Mouse (Mus musculus) G1E (cell line): ENCODE results near the gene Atp10a. TPM values are rescaled to one million over a fixed set of nuclear protein-coding genes. Genes with fewer than 3 reads are reported as not detected.

ENCODE experiments used
- ATAC-seq: 2 replicates; pipeline ENCODE4 v1.8.0; 2016; ENCODE audit warnings: mild to moderate bottlenecking; ENCODE audit not compliant: insufficient number of reproducible peaks, poor library complexity, low FRiP score, severe bottlenecking; ENCODE audit errors: extremely low read depth
- DNase-seq: peaks from one replicate; pipeline ENCODE4 v3.0.0; 2012; ENCODE audit warnings: low spot score
- H3K27me3 ChIP-seq: 2 replicates; pipeline ENCODE4 v1.6.1; 2012; ENCODE audit warnings: mild to moderate bottlenecking, low read length, inconsistent platforms; ENCODE audit not compliant: insufficient read depth
- H3K36me3 ChIP-seq: replicated peaks from 2 replicates; pipeline ENCODE3; 2012; ENCODE audit warnings: mild to moderate bottlenecking, inconsistent platforms
- H3K4me1 ChIP-seq: 2 replicates; pipeline ENCODE4 v1.6.1; 2012; ENCODE audit warnings: low read depth, low read length, inconsistent platforms, mixed read lengths; ENCODE audit not compliant: insufficient read depth
- H3K4me3 ChIP-seq: 2 replicates; pipeline ENCODE4 v1.5.1; 2012; ENCODE audit warnings: low read depth, mild to moderate bottlenecking, inconsistent platforms, low read length, moderate library complexity, mixed read lengths
- H3K9me3 ChIP-seq: replicated peaks from 2 replicates; pipeline ENCODE4 v1.6.1; 2012; ENCODE audit warnings: inconsistent platforms
- CTCF ChIP-seq: IDR thresholded peaks from 2 replicates; pipeline ENCODE4 v1.5.1; 2012; ENCODE audit warnings: low read depth, low read length, inconsistent platforms, mixed read lengths
- GATA1 ChIP-seq: IDR thresholded peaks from 2 replicates; pipeline ENCODE4 v1.6.1; 2012; ENCODE audit warnings: borderline replicate concordance, low read length, inconsistent platforms, mixed read lengths
- GATA2 ChIP-seq: IDR thresholded peaks from 2 replicates; pipeline ENCODE4 v1.6.1; 2012; ENCODE audit warnings: low read depth, low read length, inconsistent platforms, borderline replicate concordance
- POLR2AphosphoS5 ChIP-seq: IDR thresholded peaks from 2 replicates; pipeline ENCODE4 v1.6.1; 2012; ENCODE audit warnings: low read depth, low read length, inconsistent platforms; ENCODE audit not compliant: insufficient replicate concordance
- TAL1 ChIP-seq: conservative IDR thresholded peaks from 2 replicates; pipeline ENCODE4 v1.6.1; 2012; ENCODE audit warnings: low read depth, low read length, inconsistent platforms, mixed read lengths
- polyA plus RNA-seq: library from polyadenylated mRNA; stranded (reverse); fragments of >175 nt; gene quantifications from 2 replicates; pipeline ENCODE4 v1.2.3, GENCODE M21; 2012
- total RNA-seq, 2 experiments: library from RNA; stranded (forward) in 1 of 2; stranded (reverse) in 1 of 2; fragments of 200-1000 nt in 1 of 2; fragments of >200 nt in 1 of 2; fragmentation: Nextera tagmentation in 1 of 2; gene quantifications; 2 replicates each; pipeline ENCODE4 v1.2.3; 2014 to 2017

The Atp10a gene
- total and polyA plus RNA-seq, 3 experiments = not detected

- Histone ChIP-seq H3K27me3 (no peaks in the 10 kb centered on the region), H3K36me3 (no peaks in the 10 kb centered on the region), H3K9me3 (peaks cover 28% of the 10 kb centered on the region), H3K4me3 (no peak overlapping the region), H3K4me1 (no peaks in the 10 kb centered on the region)
- TF ChIP-seq POLR2AphosphoS5 (no peak), GATA1 (no peak), CTCF (no peak), GATA2 (no peak), TAL1 (no peak)
- ATAC-seq (no peak), DNase-seq (no peak)
These were observed 66.3 kb downstream of the Atp10a start for GRCm38 (mm10) chr7:58722250-58722649.

- TF ChIP-seq TAL1 = no peak
- no peak for TF ChIP-seq POLR2AphosphoS5
- no peak for TF ChIP-seq CTCF
- no peak for TF ChIP-seq GATA2
- TF ChIP-seq GATA1 = no peak
- ATAC-seq (no peak), DNase-seq (no peak)
- no peaks in the 10 kb centered on the region for H3K27me3 ChIP-seq
- H3K4me3 ChIP-seq = no peak overlapping the region
- H3K4me1 ChIP-seq = no peaks in the 10 kb centered on the region
- H3K9me3 ChIP-seq = peaks cover 22% of the 10 kb centered on the region
- H3K36me3 ChIP-seq = no peaks in the 10 kb centered on the region
These were observed 74.2 kb downstream of the Atp10a start for GRCm38 (mm10) chr7:58730201-58730600.

- ATAC-seq (no peak), DNase-seq (no peak)
- Histone ChIP-seq H3K4me3 (no peak overlapping the region), H3K9me3 (peaks cover 19% of the 10 kb centered on the region), H3K27me3 (no peaks in the 10 kb centered on the region), H3K4me1 (no peaks in the 10 kb centered on the region), H3K36me3 (no peaks in the 10 kb centered on the region)
- TF ChIP-seq TAL1 = no peak
- no peak for TF ChIP-seq POLR2AphosphoS5
- no peak for TF ChIP-seq GATA2
- TF ChIP-seq CTCF = no peak
- TF ChIP-seq GATA1 = no peak
These were observed 74.9 kb downstream of the Atp10a start for GRCm38 (mm10) chr7:58730831-58731230.

GRCm38 (mm10) chr7:58732406-58732805, 76.4 kb downstream of the Atp10a start:
- peaks cover 13% of the 10 kb centered on the region for H3K9me3 ChIP-seq
- no peak for TF ChIP-seq POLR2AphosphoS5
- no peak for TF ChIP-seq GATA1
- TF ChIP-seq TAL1 = no peak
- TF ChIP-seq GATA2 = no peak
- TF ChIP-seq CTCF = no peak
- no peaks in the 10 kb centered on the region for H3K27me3 ChIP-seq
- ATAC-seq (no peak), DNase-seq (no peak)
- H3K36me3 ChIP-seq = no peaks in the 10 kb centered on the region
- H3K4me3 ChIP-seq = no peak overlapping the region
- H3K4me1 ChIP-seq = no peaks in the 10 kb centered on the region

- H3K27me3 ChIP-seq = no peaks in the 10 kb centered on the region
- DNase-seq (no peak), ATAC-seq (no peak)
- H3K36me3 ChIP-seq = no peaks in the 10 kb centered on the region
- no peak overlapping the region for H3K4me3 ChIP-seq
- no peak for TF ChIP-seq GATA1
- no peak for TF ChIP-seq GATA2
- no peak for TF ChIP-seq TAL1
- TF ChIP-seq CTCF = no peak
- TF ChIP-seq POLR2AphosphoS5 = no peak
- no peaks in the 10 kb centered on the region for H3K4me1 ChIP-seq
- H3K9me3 ChIP-seq = peaks cover 13% of the 10 kb centered on the region
These were observed 77.5 kb downstream of the Atp10a start for GRCm38 (mm10) chr7:58733490-58733901.

DNA sequence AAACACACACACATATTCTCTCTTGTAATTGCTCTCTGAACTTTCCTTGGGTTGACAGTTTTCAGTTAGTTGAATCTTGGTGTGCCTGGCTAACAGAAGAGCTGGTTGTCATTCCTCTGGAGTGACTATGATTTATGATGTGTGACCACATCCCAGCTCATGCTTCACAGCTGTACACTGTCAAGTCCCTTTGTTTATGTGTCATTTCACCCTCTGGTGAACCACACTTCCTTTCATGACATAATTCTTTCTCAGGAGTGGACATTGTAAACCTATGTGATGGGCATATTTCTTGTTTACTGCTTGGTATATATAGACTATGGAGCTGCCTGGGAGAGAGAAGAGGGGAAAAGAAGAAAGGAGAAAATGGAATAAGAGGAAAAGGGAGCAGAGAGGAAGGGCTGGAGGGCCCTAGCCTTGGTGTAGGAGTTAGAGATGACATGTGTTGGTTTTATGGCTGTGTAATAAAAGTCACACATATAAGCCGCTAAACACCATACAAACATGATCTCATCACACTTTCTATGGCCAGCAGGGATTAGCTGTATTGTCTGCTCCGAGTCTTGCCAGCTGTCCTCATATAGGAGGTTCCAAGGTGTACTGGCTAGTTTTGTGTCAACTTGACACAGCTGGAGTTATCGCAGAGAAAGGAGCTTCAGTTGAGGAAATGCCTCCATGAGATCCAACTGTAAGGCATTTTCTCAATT, 81.0 kb downstream of the Atp10a start:
- peaks cover 24% of the 10 kb centered on the region for H3K9me3 ChIP-seq
- no peaks in the 10 kb centered on the region for H3K4me1 ChIP-seq
- no peak overlapping the region for H3K4me3 ChIP-seq
- H3K36me3 ChIP-seq = no peaks in the 10 kb centered on the region
- DNase-seq (no peak), ATAC-seq (no peak)
- no peaks in the 10 kb centered on the region for H3K27me3 ChIP-seq
- TF ChIP-seq POLR2AphosphoS5 = no peak
- TF ChIP-seq GATA2 = no peak
- TF ChIP-seq CTCF = no peak
- no peak for TF ChIP-seq TAL1
- TF ChIP-seq GATA1 = no peak
